Mouse (Mus musculus) limb, embryonic 11.5 days (tissue): ENCODE measurements around the gene Tmem200a. TPM values are rescaled to one million over a fixed set of nuclear protein-coding genes. Genes with fewer than 3 reads are reported as not detected.
A peak's percentile ranks its signal among the peaks of the same experiment; 100 is the strongest.

Experiments used
- ATAC-seq: fragments of 200-750 bp; cut with Nextera tagmentation; 2 replicates; pipeline ENCODE4 v1.8.0; 2017; ENCODE audit warnings: low read depth; ENCODE audit not compliant: insufficient number of reproducible peaks, low FRiP score, low TSS enrichment
- DNase-seq: peaks from one replicate; pipeline ENCODE4 v3.0.0-alpha.2; 2015; ENCODE audit warnings: low spot score
- H3K27ac ChIP-seq: fragments of 300-500 bp; sonication (generic); replicated peaks from 2 replicates; pipeline ENCODE4 v1.5.1; 2014; ENCODE audit warnings: low read depth, mild to moderate bottlenecking, low read length
- H3K27me3 ChIP-seq: fragments of 300-500 bp; sonication (generic); 2 replicates; pipeline ENCODE4 v1.6.1; 2014; ENCODE audit warnings: mild to moderate bottlenecking, low read length, mixed read lengths; ENCODE audit not compliant: control insufficient read depth, insufficient read depth
- H3K36me3 ChIP-seq: fragments of 300-500 bp; sonication (generic); 2 replicates; pipeline ENCODE4 v1.6.1; 2014; ENCODE audit warnings: mild to moderate bottlenecking, low read length, moderate library complexity, mixed read lengths; ENCODE audit not compliant: control insufficient read depth, insufficient read depth
- H3K4me1 ChIP-seq: fragments of 300-500 bp; sonication (generic); 2 replicates; pipeline ENCODE4 v1.6.1; 2014; ENCODE audit warnings: low read length, mixed read lengths; ENCODE audit not compliant: control insufficient read depth, insufficient read depth
- H3K4me2 ChIP-seq: fragments of 300-500 bp; sonication (generic); 2 replicates; pipeline ENCODE4 v1.6.1; 2014; ENCODE audit warnings: low read depth, mild to moderate bottlenecking, moderate library complexity; ENCODE audit not compliant: severe bottlenecking
- H3K4me3 ChIP-seq: fragments of 300-500 bp; sonication (generic); 2 replicates; pipeline ENCODE4 v1.5.1; 2014; ENCODE audit warnings: low read depth, low read length
- H3K9ac ChIP-seq: fragments of 300-500 bp; sonication (generic); 2 replicates; pipeline ENCODE4 v1.6.1; 2014; ENCODE audit warnings: mild to moderate bottlenecking, low read length
- H3K9me3 ChIP-seq: fragments of 300-500 bp; sonication (generic); 2 replicates; pipeline ENCODE4 v1.6.1; 2016; ENCODE audit warnings: low read length; ENCODE audit not compliant: control insufficient read depth
- WGBS: fragments of 180-500 bp; shearing (Covaris S2); extraction: QIAGEN DNeasy Blood & Tissue Kit; methylation state at CpG from one replicate; pipeline ENCODE4 v1.1.7; 2014; 5-methylcytosine and 5-hydroxymethylcytosine counted together
- polyA plus RNA-seq: library from polyadenylated mRNA; unstranded; fragments of >200 nt; fragmentation: Nextera tagmentation; extraction: Ambion mirVana; gene quantifications from 2 replicates; pipeline ENCODE4 v1.2.1, GENCODE M21; 2014

Gene Tmem200a
- polyA plus RNA-seq, 1 experiment from 2014 or later: 6.9 TPM

GRCm38 (mm10) chr10:25954641-25955228 lies 124.1 kb downstream of the Tmem200a start:
- Histone ChIP-seq H3K9ac (no peak overlapping the region), H3K4me3 (no peak overlapping the region), H3K4me2 (no peak overlapping the region), H3K27ac (no peak overlapping the region), H3K4me1 (no peaks in the 10 kb centered on the region; the same call in none of the 2 replicates), H3K9me3 (no peaks in the 10 kb centered on the region), H3K27me3 (no peaks in the 10 kb centered on the region), H3K36me3 (no peaks in the 10 kb centered on the region)
- 49% methylated on average over 3 of the region's 3 CpGs for WGBS
- peak; percentile 69; the same call in 1 of the 2 replicates for ATAC-seq
- DNase-seq: no peak

- WGBS: 22% methylated on average over 7 of the region's 7 CpGs
- ATAC-seq (no peak), DNase-seq (peak; percentile 39)
- Histone ChIP-seq H3K36me3 (no peaks in the 10 kb centered on the region), H3K4me1 (no peaks in the 10 kb centered on the region; the same call in none of the 2 replicates), H3K9ac (no peak overlapping the region), H3K4me3 (no peak overlapping the region), H3K9me3 (no peaks in the 10 kb centered on the region), H3K4me2 (no peak overlapping the region), H3K27ac (no peak overlapping the region), H3K27me3 (no peaks in the 10 kb centered on the region)
These were observed 126.0 kb downstream of the Tmem200a start for GRCm38 (mm10) chr10:25952838-25953237.

- H3K27me3 ChIP-seq: no peaks in the 10 kb centered on the region
These were observed 126.7 kb downstream of the Tmem200a start for GRCm38 (mm10) chr10:25952150-25952549.

GRCm38 (mm10) chr10:25945866-25946265 lies 133.0 kb downstream of the Tmem200a start:
- Histone ChIP-seq H3K27ac (no peak overlapping the region), H3K9me3 (no peaks in the 10 kb centered on the region), H3K27me3 (no peaks in the 10 kb centered on the region), H3K36me3 (no peaks in the 10 kb centered on the region), H3K4me2 (no peak overlapping the region), H3K4me1 (no peaks in the 10 kb centered on the region), H3K4me3 (no peak overlapping the region), H3K9ac (no peak overlapping the region)
- no peak for ATAC-seq
- 79% methylated on average over 2 of the region's 2 CpGs for WGBS
- DNase-seq: no peak

More at GRCm38 (mm10) chr10:25952150-25952549, 126.7 kb downstream of the Tmem200a start:
- ATAC-seq (no peak), DNase-seq (no peak)
- Histone ChIP-seq H3K9me3 (no peaks in the 10 kb centered on the region), H3K4me2 (no peak overlapping the region), H3K4me1 (no peaks in the 10 kb centered on the region; the same call in none of the 2 replicates), H3K4me3 (no peak overlapping the region), H3K27ac (no peak overlapping the region), H3K9ac (no peak overlapping the region), H3K36me3 (no peaks in the 10 kb centered on the region)
- 74% methylated on average over 6 of the region's 6 CpGs for WGBS

GRCm38 (mm10) chr10:25944641-25945040 lies 134.2 kb downstream of the Tmem200a start:
- no peak overlapping the region for H3K4me2 ChIP-seq
- DNase-seq: no peak
- no peak for ATAC-seq
- WGBS: 92% methylated on average over 2 of the region's 2 CpGs
- H3K36me3 ChIP-seq: no peaks in the 10 kb centered on the region
- no peaks in the 10 kb centered on the region for H3K4me1 ChIP-seq
- H3K9me3 ChIP-seq: no peaks in the 10 kb centered on the region
- no peak overlapping the region for H3K9ac ChIP-seq
- no peak overlapping the region for H3K27ac ChIP-seq
- H3K4me3 ChIP-seq: no peak overlapping the region
- no peaks in the 10 kb centered on the region for H3K27me3 ChIP-seq

GRCm38 (mm10) chr10:25931796-25932195 lies 147.1 kb downstream of the Tmem200a start:
- H3K4me2 ChIP-seq: no peak overlapping the region
- no peak for ATAC-seq
- WGBS: 83% methylated on average over 8 of the region's 8 CpGs
- H3K4me1 ChIP-seq: peaks cover 12% of the 10 kb centered on the region
- DNase-seq: no peak
- H3K9me3 ChIP-seq: no peaks in the 10 kb centered on the region
- H3K9ac ChIP-seq: no peak overlapping the region
- H3K27me3 ChIP-seq: no peaks in the 10 kb centered on the region
- no peak overlapping the region for H3K4me3 ChIP-seq
- H3K36me3 ChIP-seq: no peaks in the 10 kb centered on the region
- no peak overlapping the region for H3K27ac ChIP-seq

GRCm38 (mm10) chr10:25929401-25930150 lies 149.3 kb downstream of the Tmem200a start:
- no peak overlapping the region for H3K9ac ChIP-seq
- H3K36me3 ChIP-seq: no peaks in the 10 kb centered on the region
- no peaks in the 10 kb centered on the region for H3K27me3 ChIP-seq
- DNase-seq: peak; percentile 26
- H3K27ac ChIP-seq: 0 out of 2 replicates have a peak overlapping the region, but pooled peaks have one; percentile 6
- no peak overlapping the region for H3K4me3 ChIP-seq
- ATAC-seq: no peak
- no peak overlapping the region for H3K4me2 ChIP-seq
- H3K9me3 ChIP-seq: no peaks in the 10 kb centered on the region
- WGBS: 45% methylated on average over 12 of the region's 12 CpGs
- peaks cover 12% of the 10 kb centered on the region for H3K4me1 ChIP-seq

GRCm38 (mm10) chr10:25928861-25929368 lies 149.9 kb downstream of the Tmem200a start:
- Histone ChIP-seq H3K4me2 (no peak overlapping the region), H3K9ac (no peak overlapping the region), H3K9me3 (no peaks in the 10 kb centered on the region), H3K4me3 (no peak overlapping the region), H3K36me3 (no peaks in the 10 kb centered on the region), H3K27ac (peak overlapping the region; percentile 32; the same call in 1 of the 2 replicates), H3K27me3 (no peaks in the 10 kb centered on the region), H3K4me1 (peaks cover 12% of the 10 kb centered on the region)
- WGBS: 25% methylated on average over 8 of the region's 8 CpGs
- DNase-seq: peak; percentile 34
- peak; percentile 29; the same call in 1 of the 2 replicates for ATAC-seq
